Mouse (Mus musculus) liver, embryonic 11.5 days (tissue): ENCODE measurements around the gene Gm8797. TPM values are rescaled to one million over a fixed set of nuclear protein-coding genes. Genes with fewer than 3 reads are reported as not detected.
"Not testable (repeated sequence)": the region's sequence is repeated elsewhere in the genome, so short reads cannot be mapped to it uniquely, and the experiment has no call there.

Experiments used
- ATAC-seq: fragments of 200-750 bp; cut with Nextera tagmentation; replicated peaks from 2 replicates; pipeline ENCODE4 v1.8.0; 2017; ENCODE audit warnings: moderate number of reproducible peaks, mild to moderate bottlenecking, moderate TSS enrichment, moderate library complexity; ENCODE audit not compliant: low FRiP score
- DNase-seq: peaks from one replicate; pipeline ENCODE4 v3.0.0-alpha.2; 2017; ENCODE audit warnings: low spot score
- H3K27ac ChIP-seq: fragments of 300-500 bp; sonication (generic); 2 replicates; pipeline ENCODE4 v1.5.1; 2014; ENCODE audit warnings: mild to moderate bottlenecking, low read depth, low read length, control low read depth
- H3K27me3 ChIP-seq: fragments of 300-500 bp; sonication (generic); replicated peaks from 2 replicates; pipeline ENCODE4 v1.6.1; 2014; ENCODE audit warnings: low read length, mixed read lengths; ENCODE audit not compliant: control insufficient read depth, insufficient read depth
- H3K36me3 ChIP-seq: fragments of 300-500 bp; sonication (generic); 2 replicates; pipeline ENCODE4 v1.6.1; 2014; ENCODE audit warnings: mild to moderate bottlenecking, low read length, moderate library complexity, mixed read lengths; ENCODE audit not compliant: control insufficient read depth, insufficient read depth
- H3K4me1 ChIP-seq: fragments of 300-500 bp; sonication (generic); replicated peaks from 2 replicates; pipeline ENCODE4 v1.6.1; 2014; ENCODE audit warnings: low read length, mixed read lengths; ENCODE audit not compliant: control insufficient read depth, insufficient read depth
- H3K4me2 ChIP-seq: fragments of 300-500 bp; sonication (generic); 2 replicates; pipeline ENCODE4 v1.6.1; 2014; ENCODE audit warnings: mild to moderate bottlenecking, control low read depth, moderate library complexity
- H3K4me3 ChIP-seq: fragments of 300-500 bp; sonication (generic); 2 replicates; pipeline ENCODE4 v1.5.1; 2014; ENCODE audit warnings: low read depth, low read length, control low read depth
- H3K9ac ChIP-seq: fragments of 300-500 bp; sonication (generic); 2 replicates; pipeline ENCODE4 v1.6.1; 2014; ENCODE audit warnings: low read depth, low read length, control low read depth
- H3K9me3 ChIP-seq: fragments of 300-500 bp; sonication (generic); 2 replicates; pipeline ENCODE4 v1.6.1; 2016; ENCODE audit warnings: low read length, inconsistent platforms, mixed read lengths; ENCODE audit not compliant: control insufficient read depth
- WGBS: fragments of 180-500 bp; shearing (Covaris S2); extraction: QIAGEN DNeasy Blood & Tissue Kit; methylation state at CpG from one replicate; pipeline ENCODE4 v1.1.7; 2014; 5-methylcytosine and 5-hydroxymethylcytosine counted together
- polyA plus RNA-seq: library from polyadenylated mRNA; unstranded; fragments of >200 nt; fragmentation: Nextera tagmentation; extraction: Ambion mirVana; gene quantifications from 2 replicates; pipeline ENCODE4 v1.2.1, GENCODE M21; 2014

Gm8797 gene
- 6.5 and 6.6 TPM in 2 replicates for polyA plus RNA-seq

- not testable (repeated sequence) for H3K36me3 ChIP-seq, H3K9me3 ChIP-seq, ATAC-seq, H3K4me3 ChIP-seq, H3K4me1 ChIP-seq, H3K9ac ChIP-seq, H3K27me3 ChIP-seq, H3K27ac ChIP-seq, H3K4me2 ChIP-seq, DNase-seq
- 89% methylated on average over 9 of the region's 9 CpGs for WGBS
Measured at GRCm38 (mm10) chr3:5750506-5750905, at the start of gene Gm8797. TSS of gene Gm8797 (plus strand) at chr3:5750806.

DNA sequence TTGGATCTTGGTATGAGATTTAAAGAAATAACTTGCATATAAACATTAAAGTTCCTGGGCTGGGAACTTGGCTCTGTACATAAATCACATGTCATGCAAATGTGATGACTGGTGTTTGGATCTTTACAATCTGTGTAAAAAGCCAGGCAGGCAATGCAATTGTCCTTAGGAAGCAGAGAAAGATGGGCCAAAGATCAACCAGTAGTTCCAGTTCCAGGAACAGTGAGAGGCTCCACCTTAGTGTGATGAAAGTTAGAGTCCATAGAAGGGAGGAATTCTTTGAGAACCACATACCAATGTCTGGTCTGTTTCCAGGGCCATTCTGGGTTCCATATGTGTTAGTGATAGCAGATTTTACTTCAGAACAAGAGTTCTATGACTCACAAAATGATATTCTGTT, 36.1 kb upstream of the Gm8797 start:
- ATAC-seq, result no peak
- no peak overlapping the region for H3K9ac ChIP-seq
- no peak for DNase-seq
- H3K27ac ChIP-seq, result no peak overlapping the region
- H3K4me3 ChIP-seq, result no peak overlapping the region
- no peaks in the 10 kb centered on the region for H3K36me3 ChIP-seq
- H3K4me1 ChIP-seq, result no peaks in the 10 kb centered on the region
- no peak overlapping the region for H3K4me2 ChIP-seq
- H3K27me3 ChIP-seq, result no peaks in the 10 kb centered on the region
- no peaks in the 10 kb centered on the region for H3K9me3 ChIP-seq

GRCm38 (mm10) chr3:5732931-5733330, 17.7 kb upstream of the Gm8797 start:
- no peaks in the 10 kb centered on the region for H3K27me3 ChIP-seq
- H3K27ac ChIP-seq, result no peak overlapping the region
- no peaks in the 10 kb centered on the region for H3K36me3 ChIP-seq
- no peak overlapping the region for H3K9ac ChIP-seq
- H3K9me3 ChIP-seq, result no peaks in the 10 kb centered on the region
- no peak for ATAC-seq
- no peak overlapping the region for H3K4me3 ChIP-seq
- H3K4me1 ChIP-seq, result no peaks in the 10 kb centered on the region
- no peak overlapping the region for H3K4me2 ChIP-seq
- DNase-seq, result no peak

DNA sequence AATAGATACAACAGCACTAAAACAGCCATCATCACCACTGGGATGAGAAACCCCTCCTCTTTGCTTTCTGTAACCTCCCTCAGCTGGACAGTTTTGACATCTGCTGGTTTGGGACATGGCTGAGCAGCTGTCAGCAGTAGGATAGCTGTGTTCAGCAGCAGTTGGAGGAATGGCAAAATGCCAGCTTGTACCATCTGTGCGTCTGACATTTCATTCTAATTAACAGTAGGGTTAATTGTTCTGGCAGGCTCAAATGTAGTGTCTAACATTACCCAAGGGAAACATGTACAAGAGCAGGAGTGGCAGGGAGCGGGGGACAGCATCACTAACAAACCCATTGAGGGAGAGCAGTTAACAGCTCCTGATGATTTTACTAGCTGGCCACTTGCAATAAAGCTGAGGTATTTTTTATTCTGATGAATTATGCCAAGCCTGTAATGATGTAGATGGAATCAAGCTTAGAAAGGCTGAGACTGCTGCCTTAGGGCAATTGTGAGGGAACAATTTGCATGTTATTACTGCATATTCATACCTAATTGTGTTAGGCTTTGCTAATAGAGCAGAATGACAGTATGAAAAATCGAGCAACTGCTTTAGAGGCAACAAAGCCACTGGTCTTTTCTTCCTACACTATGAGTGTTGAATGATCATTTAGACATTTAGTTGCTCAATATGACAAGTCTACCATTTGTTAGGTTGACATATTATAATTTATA, 4.3 kb downstream of the Gm8797 start:
- 63% methylated on average over 3 of the region's 3 CpGs for WGBS
- no peak for DNase-seq

DNA sequence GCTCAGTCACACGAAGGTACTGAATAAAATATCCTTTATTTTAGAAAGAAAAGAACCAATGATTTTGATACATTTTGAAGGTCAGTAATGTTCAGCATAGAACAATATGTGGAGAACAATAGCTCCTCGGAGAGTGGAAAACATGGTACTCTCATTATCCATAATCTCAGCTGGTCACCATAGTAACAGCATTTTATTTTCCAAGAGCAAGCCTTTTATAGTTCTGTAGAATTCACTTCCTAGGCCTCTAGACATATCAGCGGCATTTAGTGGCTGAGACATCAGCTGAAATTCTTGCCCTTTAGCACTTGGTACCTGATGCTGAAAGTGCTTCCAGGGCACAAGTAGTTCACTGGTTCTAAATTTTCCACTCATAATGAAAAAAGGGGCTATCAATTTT, 15.7 kb downstream of the Gm8797 start:
- Histone ChIP-seq H3K4me3 (no peak overlapping the region), H3K9ac (no peak overlapping the region), H3K4me1 (no peaks in the 10 kb centered on the region), H3K36me3 (no peaks in the 10 kb centered on the region), H3K4me2 (no peak overlapping the region), H3K27me3 (no peaks in the 10 kb centered on the region), H3K27ac (no peak overlapping the region), H3K9me3 (no peaks in the 10 kb centered on the region)
- DNase-seq (no peak), ATAC-seq (no peak)
- WGBS, result 83% methylated on average over 3 of the region's 3 CpGs

More for the DNA sequence above, 4.3 kb downstream of the Gm8797 start:
- Histone ChIP-seq H3K4me3 (no peak overlapping the region), H3K27ac (no peak overlapping the region), H3K4me1 (no peaks in the 10 kb centered on the region), H3K36me3 (no peaks in the 10 kb centered on the region), H3K4me2 (no peak overlapping the region), H3K27me3 (no peaks in the 10 kb centered on the region), H3K9me3 (no peaks in the 10 kb centered on the region), H3K9ac (no peak overlapping the region)
- no peak for ATAC-seq

- ATAC-seq, result no peak
- no peak overlapping the region for H3K9ac ChIP-seq
- no peaks in the 10 kb centered on the region for H3K4me1 ChIP-seq
- no peak for DNase-seq
- H3K9me3 ChIP-seq, result no peaks in the 10 kb centered on the region
- no peak overlapping the region for H3K4me3 ChIP-seq
- WGBS, result 81% methylated on average over 2 of the region's 2 CpGs
- H3K36me3 ChIP-seq, result no peaks in the 10 kb centered on the region
- no peak overlapping the region for H3K27ac ChIP-seq
- no peak overlapping the region for H3K4me2 ChIP-seq
- no peaks in the 10 kb centered on the region for H3K27me3 ChIP-seq
Measured at GRCm38 (mm10) chr3:5776894-5777293, 26.3 kb downstream of the Gm8797 start.
